8 mouse cellular contexts compared by ENCODE assay signal in genomic region chr6:87386203-87386602, GRCm38 (mm10). TPM values are rescaled to one million over a fixed set of nuclear protein-coding genes. Genes with fewer than 3 reads are reported as not detected.
A peak's percentile ranks its signal among the peaks of the same experiment; 100 is the strongest.
DNase-seq lines count a peak whose midpoint lies in the region; ATAC-seq lines count a peak whose summit lies in the region.

No protein-coding gene starts in this region.

- no peaks in the 10 kb centered on the region for H3K9me3 ChIP-seq in heart, embryonic 10.5 days

- H3K4me3 ChIP-seq in heart, embryonic 10.5 days, result no peak overlapping the region

- DNase-seq in heart, adult 9 months (ENCODE audit: low spot score in 2 of 2), result peak; percentile 13 to 57
- DNase-seq in heart, embryonic 10.5 days (ENCODE audit: low spot score), result no peak
- DNase-seq in brain, embryonic 18.5 days (ENCODE audit: low read depth, low spot score), result peak; percentile 45
- peak; percentile 57 for DNase-seq in fibroblast of lung, adult 2 months (ENCODE audit: low read depth)
- DNase-seq in layer of hippocampus, adult 18-20 months (ENCODE audit: low spot score in 2 of 2), result peak; percentile 40 to 87
- peak; percentile 66 for DNase-seq in lung, postnatal 25 days (ENCODE audit: low spot score)
- DNase-seq in spleen, postnatal 4 days (ENCODE audit: low spot score in 2 of 2), result peak; percentile 37 to 78

- peak; percentile 39 for ATAC-seq in CD4-positive, CD25-positive, alpha-beta regulatory T cell, adult 4 months

- peaks cover 22% of the 10 kb centered on the region for H3K4me1 ChIP-seq in heart, embryonic 10.5 days

- H3K27me3 ChIP-seq in heart, embryonic 10.5 days (ENCODE audit: insufficient read depth, poor library complexity, severe bottlenecking), result peaks cover 80% of the 10 kb centered on the region

- 5% methylated on average over 7 of the region's 7 CpGs for WGBS in heart, embryonic 10.5 days

- H3K36me3 ChIP-seq in heart, embryonic 10.5 days, result no peaks in the 10 kb centered on the region

- H3K27ac ChIP-seq in heart, embryonic 10.5 days, result no peak overlapping the region

RNA-seq across cellular contexts. Expression of gene Gkn3, which starts 2.5 kb away (rescaled TPM):
- polyA plus RNA-seq in heart, embryonic 10.5 days (2016; fragmentation: Nextera tagmentation; extraction: Ambion mirVana), result 0.17 and 0.58 TPM in 2 replicates
- not detected for polyA plus RNA-seq in CD4-positive, CD25-positive, alpha-beta regulatory T cell, adult 4 months (2017; shearing (Covaris generic))
- 1 to 10 TPM; 1.5 to 3.3 TPM for total RNA-seq in layer of hippocampus, adult 18-20 months (2021)

RNA-seq across cellular contexts. Expression of gene Gkn2, which starts 13.0 kb away (rescaled TPM):
- not detected in 2 replicates for polyA plus RNA-seq in heart, embryonic 10.5 days (2016; fragmentation: Nextera tagmentation; extraction: Ambion mirVana)
- polyA plus RNA-seq in CD4-positive, CD25-positive, alpha-beta regulatory T cell, adult 4 months (2017; shearing (Covaris generic)), result not detected
- total RNA-seq in layer of hippocampus, adult 18-20 months (2021), result not detected

RNA-seq across cellular contexts. Expression of gene Gkn1, which starts 35.5 kb away (rescaled TPM):
- polyA plus RNA-seq in heart, embryonic 10.5 days (2016; fragmentation: Nextera tagmentation; extraction: Ambion mirVana), result not detected in 2 replicates
- polyA plus RNA-seq in CD4-positive, CD25-positive, alpha-beta regulatory T cell, adult 4 months (2017; shearing (Covaris generic)), result not detected
- not detected for total RNA-seq in layer of hippocampus, adult 18-20 months (2021)

RNA-seq across cellular contexts. Expression of gene Bmp10, which starts 42.6 kb away (rescaled TPM):
- polyA plus RNA-seq in heart, embryonic 10.5 days (2016; fragmentation: Nextera tagmentation; extraction: Ambion mirVana), result 4.5 and 6.2 TPM in 2 replicates
- not detected for polyA plus RNA-seq in CD4-positive, CD25-positive, alpha-beta regulatory T cell, adult 4 months (2017; shearing (Covaris generic))
- not detected for total RNA-seq in layer of hippocampus, adult 18-20 months (2021)

RNA-seq across cellular contexts. Expression of gene Antxr1, which starts 50.6 kb away (rescaled TPM):
- polyA plus RNA-seq in heart, embryonic 10.5 days (2016; fragmentation: Nextera tagmentation; extraction: Ambion mirVana), result 1.8 and 3.8 TPM in 2 replicates
- polyA plus RNA-seq in CD4-positive, CD25-positive, alpha-beta regulatory T cell, adult 4 months (2017; shearing (Covaris generic)), result not detected
- 10 to 100 TPM in 1 of 2 experiments, 1 to 10 TPM in 1; 8.7 to 10.2 TPM for total RNA-seq in layer of hippocampus, adult 18-20 months (2021)
